Mouse (Mus musculus): ENCODE measurements around the gene Serpinb5. TPM values are rescaled to one million over a fixed set of nuclear protein-coding genes. Genes with fewer than 3 reads are reported as not detected.
"Not testable (repeated sequence)": the region's sequence is repeated elsewhere in the genome, so short reads cannot be mapped to it uniquely, and the experiment has no call there.

The Serpinb5 gene
- polyA plus RNA-seq, 1 experiment from 2014 or later, result 0.50 TPM

GRCm38 (mm10) chr1:106869986-106870385 lies 9.0 kb downstream of the Serpinb5 start:
- no peak overlapping the region for H3K4me3 ChIP-seq (ENCODE audit: low read length)

GRCm38 (mm10) chr1:106875193-106875886 lies 14.4 kb downstream of the Serpinb5 start:
- Histone ChIP-seq H3K4me3 (ENCODE audit: low read length) (no peak overlapping the region), H3K9me3 (ENCODE audit: control insufficient read depth, low read length) (no peaks in the 10 kb centered on the region), H3K36me3 (ENCODE audit: control insufficient read depth, insufficient read depth, low read length) (no peaks in the 10 kb centered on the region), H3K27ac (ENCODE audit: low read length) (0 out of 2 replicates have a peak overlapping the region, but pooled peaks have one; percentile 47), H3K9ac (ENCODE audit: low read length) (no peak overlapping the region), H3K27me3 (ENCODE audit: control insufficient read depth, insufficient read depth, low read depth, low read length) (no peaks in the 10 kb centered on the region), H3K4me1 (replicated peaks; ENCODE audit: control insufficient read depth, insufficient read depth, low read length) (0 out of 2 replicates have a peak, but pooled peaks cover 3% of the 10 kb centered on the region), H3K4me2 (ENCODE audit: low read depth, low read length) (no peak overlapping the region)
- ATAC-seq (ENCODE audit: low read depth), result peak; percentile 85
- WGBS, result 59% methylated on average over 5 of the region's 5 CpGs

More at GRCm38 (mm10) chr1:106869986-106870385, 9.0 kb downstream of the Serpinb5 start:
- Histone ChIP-seq H3K4me1 (replicated peaks; ENCODE audit: control insufficient read depth, insufficient read depth, low read length) (no peaks in the 10 kb centered on the region), H3K4me2 (ENCODE audit: low read depth, low read length) (no peak overlapping the region), H3K27ac (ENCODE audit: low read length) (no peak overlapping the region), H3K9ac (ENCODE audit: low read length) (no peak overlapping the region), H3K27me3 (ENCODE audit: control insufficient read depth, insufficient read depth, low read depth, low read length) (no peaks in the 10 kb centered on the region), H3K36me3 (ENCODE audit: control insufficient read depth, insufficient read depth, low read length) (no peaks in the 10 kb centered on the region), H3K9me3 (ENCODE audit: control insufficient read depth, low read length) (no peaks in the 10 kb centered on the region)
- no peak for ATAC-seq (ENCODE audit: low read depth)

GRCm38 (mm10) chr1:106876147-106876546 lies 15.2 kb downstream of the Serpinb5 start:
- H3K4me1 ChIP-seq (replicated peaks; ENCODE audit: control insufficient read depth, insufficient read depth, low read length), result 0 out of 2 replicates have a peak, but pooled peaks cover 3% of the 10 kb centered on the region
- H3K4me2 ChIP-seq (ENCODE audit: low read depth, low read length), result no peak overlapping the region
- ATAC-seq (ENCODE audit: low read depth), result no peak
- no peaks in the 10 kb centered on the region for H3K27me3 ChIP-seq (ENCODE audit: control insufficient read depth, insufficient read depth, low read depth, low read length)
- no peak overlapping the region for H3K4me3 ChIP-seq (ENCODE audit: low read length)
- H3K27ac ChIP-seq (ENCODE audit: low read length), result no peak overlapping the region
- H3K36me3 ChIP-seq (ENCODE audit: control insufficient read depth, insufficient read depth, low read length), result no peaks in the 10 kb centered on the region
- 45% methylated on average over 3 of the region's 3 CpGs for WGBS
- H3K9ac ChIP-seq (ENCODE audit: low read length), result no peak overlapping the region
- no peaks in the 10 kb centered on the region for H3K9me3 ChIP-seq (ENCODE audit: control insufficient read depth, low read length)

- Histone ChIP-seq H3K4me2 (ENCODE audit: low read depth, low read length) (no peak overlapping the region), H3K9me3 (ENCODE audit: control insufficient read depth, low read length) (no peaks in the 10 kb centered on the region), H3K36me3 (ENCODE audit: control insufficient read depth, insufficient read depth, low read length) (no peaks in the 10 kb centered on the region), H3K27me3 (ENCODE audit: control insufficient read depth, insufficient read depth, low read depth, low read length) (no peaks in the 10 kb centered on the region), H3K27ac (ENCODE audit: low read length) (no peak overlapping the region), H3K4me3 (ENCODE audit: low read length) (no peak overlapping the region), H3K9ac (ENCODE audit: low read length) (no peak overlapping the region), H3K4me1 (replicated peaks; ENCODE audit: control insufficient read depth, insufficient read depth, low read length) (no peaks in the 10 kb centered on the region)
- WGBS, result 57% methylated on average over 4 of the region's 4 CpGs
- ATAC-seq (ENCODE audit: low read depth), result no peak
Observed at GRCm38 (mm10) chr1:106882723-106883122, 21.8 kb downstream of the Serpinb5 start.

- no peak for ATAC-seq (ENCODE audit: low read depth)
Observed at GRCm38 (mm10) chr1:106883369-106883768, 22.4 kb downstream of the Serpinb5 start.

GRCm38 (mm10) chr1:106883812-106884211 lies 22.8 kb downstream of the Serpinb5 start:
- Histone ChIP-seq H3K9me3 (ENCODE audit: control insufficient read depth, low read length) (no peaks in the 10 kb centered on the region), H3K4me2 (ENCODE audit: low read depth, low read length) (no peak overlapping the region), H3K36me3 (ENCODE audit: control insufficient read depth, insufficient read depth, low read length) (no peaks in the 10 kb centered on the region), H3K27me3 (ENCODE audit: control insufficient read depth, insufficient read depth, low read depth, low read length) (no peaks in the 10 kb centered on the region), H3K27ac (ENCODE audit: low read length) (no peak overlapping the region), H3K4me3 (ENCODE audit: low read length) (no peak overlapping the region), H3K4me1 (replicated peaks; ENCODE audit: control insufficient read depth, insufficient read depth, low read length) (no peaks in the 10 kb centered on the region), H3K9ac (ENCODE audit: low read length) (no peak overlapping the region)
- WGBS, result 0% methylated on average over 2 of the region's 2 CpGs
- no peak for ATAC-seq (ENCODE audit: low read depth)

More at GRCm38 (mm10) chr1:106883369-106883768, 22.4 kb downstream of the Serpinb5 start:
- 62% methylated on average over 5 of the region's 5 CpGs for WGBS
- H3K4me2 ChIP-seq (ENCODE audit: low read depth, low read length), result no peak overlapping the region
- no peak overlapping the region for H3K4me3 ChIP-seq (ENCODE audit: low read length)
- no peaks in the 10 kb centered on the region for H3K9me3 ChIP-seq (ENCODE audit: control insufficient read depth, low read length)
- H3K4me1 ChIP-seq (replicated peaks; ENCODE audit: control insufficient read depth, insufficient read depth, low read length), result no peaks in the 10 kb centered on the region
- no peaks in the 10 kb centered on the region for H3K36me3 ChIP-seq (ENCODE audit: control insufficient read depth, insufficient read depth, low read length)
- no peak overlapping the region for H3K27ac ChIP-seq (ENCODE audit: low read length)
- H3K9ac ChIP-seq (ENCODE audit: low read length), result no peak overlapping the region
- no peaks in the 10 kb centered on the region for H3K27me3 ChIP-seq (ENCODE audit: control insufficient read depth, insufficient read depth, low read depth, low read length)

- not testable (repeated sequence) for ATAC-seq (ENCODE audit: low read depth); H3K36me3 ChIP-seq (ENCODE audit: control insufficient read depth, insufficient read depth, low read length); H3K27ac ChIP-seq (ENCODE audit: low read length); H3K4me3 ChIP-seq (ENCODE audit: low read length); H3K9ac ChIP-seq (ENCODE audit: low read length); H3K4me1 ChIP-seq (replicated peaks; ENCODE audit: control insufficient read depth, insufficient read depth, low read length); H3K4me2 ChIP-seq (ENCODE audit: low read depth, low read length); H3K27me3 ChIP-seq (ENCODE audit: control insufficient read depth, insufficient read depth, low read depth, low read length); H3K9me3 ChIP-seq (ENCODE audit: control insufficient read depth, low read length)
Observed at GRCm38 (mm10) chr1:106895142-106895541, 34.2 kb downstream of the Serpinb5 start.

- Histone ChIP-seq H3K4me2 (ENCODE audit: low read depth, low read length) (no peak overlapping the region), H3K27ac (ENCODE audit: low read length) (no peak overlapping the region), H3K36me3 (ENCODE audit: control insufficient read depth, insufficient read depth, low read length) (no peaks in the 10 kb centered on the region), H3K4me1 (replicated peaks; ENCODE audit: control insufficient read depth, insufficient read depth, low read length) (no peaks in the 10 kb centered on the region), H3K4me3 (ENCODE audit: low read length) (no peak overlapping the region), H3K9me3 (ENCODE audit: control insufficient read depth, low read length) (no peaks in the 10 kb centered on the region), H3K9ac (ENCODE audit: low read length) (no peak overlapping the region), H3K27me3 (ENCODE audit: control insufficient read depth, insufficient read depth, low read depth, low read length) (no peaks in the 10 kb centered on the region)
- ATAC-seq (ENCODE audit: low read depth), result no peak
- 32% methylated on average over 4 of the region's 4 CpGs for WGBS
Observed at GRCm38 (mm10) chr1:106901406-106901805, 40.4 kb downstream of the Serpinb5 start.

GRCm38 (mm10) chr1:106931954-106932353 lies 71.0 kb downstream of the Serpinb5 start:
- Histone ChIP-seq H3K4me1 (replicated peaks; ENCODE audit: control insufficient read depth, insufficient read depth, low read length) (no peaks in the 10 kb centered on the region), H3K9me3 (ENCODE audit: control insufficient read depth, low read length) (no peaks in the 10 kb centered on the region), H3K9ac (ENCODE audit: low read length) (no peak overlapping the region), H3K36me3 (ENCODE audit: control insufficient read depth, insufficient read depth, low read length) (no peaks in the 10 kb centered on the region), H3K4me2 (ENCODE audit: low read depth, low read length) (no peak overlapping the region), H3K4me3 (ENCODE audit: low read length) (no peak overlapping the region), H3K27me3 (ENCODE audit: control insufficient read depth, insufficient read depth, low read depth, low read length) (no peaks in the 10 kb centered on the region), H3K27ac (ENCODE audit: low read length) (no peak overlapping the region)
- no peak for ATAC-seq (ENCODE audit: low read depth)
- 70% methylated on average over 4 of the region's 4 CpGs for WGBS

Measured in lung, embryonic 16.5 days (tissue).